Mouse (Mus musculus): ENCODE results near the gene Dclre1c.
"Not testable (repeated sequence)": the region's sequence is repeated elsewhere in the genome, so short reads cannot be mapped to it uniquely, and the experiment has no call there.

Dclre1c gene

GRCm38 (mm10) chr2:3423841-3424578 lies at the start of gene Dclre1c:
TSS of gene Dclre1c (plus strand) at chr2:3424131.
- DNase-seq (ENCODE audit: low spot score), result peak; percentile 95

GRCm38 (mm10) chr2:3387105-3387860 lies 36.6 kb upstream of the Dclre1c start:
- no peak for DNase-seq (ENCODE audit: low spot score)

GRCm38 (mm10) chr2:3391945-3392344 lies 32.0 kb upstream of the Dclre1c start:
- no peak for DNase-seq (ENCODE audit: low spot score)

GRCm38 (mm10) chr2:3397110-3397509 lies 26.8 kb upstream of the Dclre1c start, which contains the start of gene Olah:
TSS of gene Olah (minus strand) at chr2:3397210.
- DNase-seq (ENCODE audit: low spot score), result not testable (repeated sequence)

- no peak for DNase-seq (ENCODE audit: low spot score)
Measured at GRCm38 (mm10) chr2:3405981-3406380, 17.9 kb upstream of the Dclre1c start.

- DNase-seq (ENCODE audit: low spot score), result no peak
Measured at GRCm38 (mm10) chr2:3407756-3408155, 16.2 kb upstream of the Dclre1c start.

- peak; percentile 40 for DNase-seq (ENCODE audit: low spot score)
Measured at GRCm38 (mm10) chr2:3414241-3414640, 9.7 kb upstream of the Dclre1c start.

GRCm38 (mm10) chr2:3415676-3416075 lies 8.3 kb upstream of the Dclre1c start:
- no peak for DNase-seq (ENCODE audit: low spot score)

- peak; percentile 95 for DNase-seq (ENCODE audit: low spot score)
Measured at GRCm38 (mm10) chr2:3418883-3419431, 5.0 kb upstream of the Dclre1c start.

GRCm38 (mm10) chr2:3420157-3420556 lies 3.8 kb upstream of the Dclre1c start:
- DNase-seq (ENCODE audit: low spot score), result no peak

- no peak for DNase-seq (ENCODE audit: low spot score)
Measured at GRCm38 (mm10) chr2:3422548-3422947, 1.4 kb upstream of the Dclre1c start, which contains the start of gene Meig1. TSS of gene Meig1 (minus strand) at chr2:3422648.

GRCm38 (mm10) chr2:3424579-3424910 lies 614 bp downstream of the Dclre1c start:
- DNase-seq (ENCODE audit: low spot score), result no peak

- no peak for DNase-seq (ENCODE audit: low spot score)
Measured at GRCm38 (mm10) chr2:3430956-3431355, 7.0 kb downstream of the Dclre1c start.

GRCm38 (mm10) chr2:3435369-3436061 lies 11.6 kb downstream of the Dclre1c start:
- DNase-seq (ENCODE audit: low spot score), result no peak

- DNase-seq (ENCODE audit: low spot score), result no peak
Measured at GRCm38 (mm10) chr2:3437956-3438355, 14.0 kb downstream of the Dclre1c start.

GRCm38 (mm10) chr2:3444206-3444605 lies 20.3 kb downstream of the Dclre1c start:
- no peak for DNase-seq (ENCODE audit: low spot score)

- no peak for DNase-seq (ENCODE audit: low spot score)
Measured at GRCm38 (mm10) chr2:3445984-3446383, 22.1 kb downstream of the Dclre1c start.

- DNase-seq (ENCODE audit: low spot score), result no peak
Measured at GRCm38 (mm10) chr2:3449431-3449830, 25.5 kb downstream of the Dclre1c start.

- DNase-seq (ENCODE audit: low spot score), result no peak
Measured at GRCm38 (mm10) chr2:3453096-3453495, 29.2 kb downstream of the Dclre1c start.

GRCm38 (mm10) chr2:3456590-3456989 lies 32.7 kb downstream of the Dclre1c start:
- no peak for DNase-seq (ENCODE audit: low spot score)

GRCm38 (mm10) chr2:3473891-3474290 lies 50.0 kb downstream of the Dclre1c start:
- peak; percentile 6 for DNase-seq (ENCODE audit: low spot score)

GRCm38 (mm10) chr2:3474361-3474805 lies 50.5 kb downstream of the Dclre1c start:
- peak; percentile 60 for DNase-seq (ENCODE audit: low spot score)

Data from T-cell, adult 2 months (primary cell).